Mouse (Mus musculus) Patski (cell line): ENCODE data around the gene Adcy9. TPM values are rescaled to one million over a fixed set of nuclear protein-coding genes. Genes with fewer than 3 reads are reported as not detected.

Source experiments
- ATAC-seq: fragments of 100-300 bp; one replicate; pipeline ENCODE4 v1.8.0; 2021
- CTCF ChIA-PET: fragments of 350-600 bp; sonication (Branson Sonifier 250); formaldehyde crosslinking; loops from one replicate; lab custom pipeline; 2022; ENCODE audit warnings: inconsistent platforms; lab: Charles Lee
- POLR2A ChIA-PET: fragments of 350-600 bp; sonication (Branson Sonifier 250); formaldehyde crosslinking; loops from one replicate; lab custom pipeline; 2022; ENCODE audit warnings: antibody characterized with exemption, inconsistent platforms; lab: Charles Lee
- DNase-seq: peaks from one replicate; pipeline ENCODE4 v3.0.0-alpha.2; 2011; ENCODE audit warnings: low read depth, low spot score
- H3K27me3 ChIP-seq: fragments of 371-371 bp; one replicate; pipeline ENCODE4 v1.5.1; 2021
- CTCF ChIP-seq: fragments of 100-300 bp; IDR thresholded peaks from one replicate; pipeline ENCODE4 v1.5.1; 2021
- in situ Hi-C: fragments of 300-500 bp; cut with MboI; formaldehyde crosslinking; loops from 3 replicates; pipeline ENCODE4 v1.11.1; 2018; ENCODE audit warnings: low pct_unique_long_range_greater_than_20kb, mixed read lengths
- polyA plus RNA-seq: library from polyadenylated mRNA; unstranded; gene quantifications from one replicate; pipeline ENCODE4 v1.2.3, GENCODE M21; 2021

Gene Adcy9
- polyA plus RNA-seq, 1 experiment from 2014 or later: 4.0 TPM

GRCm38 (mm10) chr16:4444378-4444777 is 24.1 kb upstream of the Adcy9 start:
- TF ChIP-seq CTCF: no peak
- ATAC-seq (no peak), DNase-seq (no peak)
- H3K27me3 ChIP-seq: no peaks in the 10 kb centered on the region
- CTCF ChIA-PET: no interaction called here
- in situ Hi-C loops: no loop called here
- POLR2A ChIA-PET: no interaction called here

GRCm38 (mm10) chr16:4439302-4440066 is 19.2 kb upstream of the Adcy9 start:
- no peak for TF ChIP-seq CTCF

GRCm38 (mm10) chr16:4436738-4437137 is 16.4 kb upstream of the Adcy9 start:
- ATAC-seq (no peak), DNase-seq (no peak)
- POLR2A ChIA-PET: no interaction called here
- TF ChIP-seq CTCF: no peak
- H3K27me3 ChIP-seq: no peaks in the 10 kb centered on the region
- CTCF ChIA-PET: interaction anchor here (1.5 kb wide), 1 partner anchor 11 kb away, joined by 3 read pairs; no protein-coding TSS in a partner anchor
- in situ Hi-C loops: no loop called here

More at GRCm38 (mm10) chr16:4439302-4440066, 19.2 kb upstream of the Adcy9 start:
- ATAC-seq (no peak), DNase-seq (no peak)
- no peaks in the 10 kb centered on the region for H3K27me3 ChIP-seq
- ChIA-PET CTCF (no interaction called here), POLR2A (no interaction called here)
- in situ Hi-C loops: no loop called here

GRCm38 (mm10) chr16:4435371-4435770 is 15.1 kb upstream of the Adcy9 start:
- in situ Hi-C loops: no loop called here
- POLR2A ChIA-PET: no interaction called here
- H3K27me3 ChIP-seq: no peaks in the 10 kb centered on the region
- DNase-seq: peak; percentile 39
- no peak for TF ChIP-seq CTCF
- CTCF ChIA-PET: interaction anchor here (0.8 to 1.5 kb wide), 3 partner anchors 10 to 55 kb away, joined by 3 read pairs; no protein-coding TSS in a partner anchor
- ATAC-seq: peak; percentile 94

- TF ChIP-seq CTCF: no peak
- H3K27me3 ChIP-seq: peaks cover 4% of the 10 kb centered on the region
- ChIA-PET POLR2A (no interaction called here), CTCF (interaction anchor here (1.6 to 2.5 kb wide), 2 partner anchors 11 to 116 kb away, joined by 4 to 10 read pairs; no protein-coding TSS in a partner anchor)
- DNase-seq: no peak
- no peak for ATAC-seq
- in situ Hi-C loops: no loop called here
Measured at GRCm38 (mm10) chr16:4431841-4432240, 11.5 kb upstream of the Adcy9 start.

- POLR2A ChIA-PET: no interaction called here
- H3K27me3 ChIP-seq: peaks cover 4% of the 10 kb centered on the region
- in situ Hi-C loops: no loop called here
- DNase-seq (no peak), ATAC-seq (no peak)
- no peak for TF ChIP-seq CTCF
- CTCF ChIA-PET: interaction anchor here (0.8 to 2.5 kb wide), 3 partner anchors 12 to 115 kb away, joined by 4 to 10 read pairs (median 4); no protein-coding TSS in a partner anchor
Measured at GRCm38 (mm10) chr16:4431013-4431412, 10.7 kb upstream of the Adcy9 start.

GRCm38 (mm10) chr16:4430232-4430631 is 9.9 kb upstream of the Adcy9 start:
- H3K27me3 ChIP-seq: peaks cover 4% of the 10 kb centered on the region
- DNase-seq (no peak), ATAC-seq (no peak)
- CTCF ChIA-PET: interaction anchor here (1.1 to 2.5 kb wide), 3 partner anchors 10 to 114 kb away, joined by 3 to 10 read pairs (median 4); partner anchors contain the start of gene Adcy9
- no peak for TF ChIP-seq CTCF
- POLR2A ChIA-PET: no interaction called here
- in situ Hi-C loops: no loop called here

GRCm38 (mm10) chr16:4425658-4426234 is 5.4 kb upstream of the Adcy9 start:
- no peak for TF ChIP-seq CTCF
- ATAC-seq (no peak), DNase-seq (no peak)
- POLR2A ChIA-PET: interaction anchor here (0.6 to 0.8 kb wide), 4 partner anchors 38 to 196 kb away, joined by 3 to 5 read pairs (median 3); no protein-coding TSS in a partner anchor
- CTCF ChIA-PET: interaction anchor here (0.8 to 0.9 kb wide), 2 partner anchors 9 to 10 kb away, joined by 3 read pairs; no protein-coding TSS in a partner anchor
- in situ Hi-C loops: no loop called here
- H3K27me3 ChIP-seq: peaks cover 4% of the 10 kb centered on the region

GRCm38 (mm10) chr16:4423613-4424012 is 3.3 kb upstream of the Adcy9 start:
- CTCF ChIA-PET: interaction anchor here (1.2 kb wide), 1 partner anchor 9 kb away, joined by 3 read pairs; no protein-coding TSS in a partner anchor
- no peak for TF ChIP-seq CTCF
- H3K27me3 ChIP-seq: no peaks in the 10 kb centered on the region
- POLR2A ChIA-PET: no interaction called here
- ATAC-seq (no peak), DNase-seq (no peak)
- in situ Hi-C loops: no loop called here

GRCm38 (mm10) chr16:4422991-4423390 is 2.7 kb upstream of the Adcy9 start:
- ChIA-PET CTCF (no interaction called here), POLR2A (no interaction called here)
- TF ChIP-seq CTCF: no peak
- DNase-seq (no peak), ATAC-seq (no peak)
- no peaks in the 10 kb centered on the region for H3K27me3 ChIP-seq
- in situ Hi-C loops: no loop called here
